Mouse (Mus musculus) bone marrow macrophage, adult 2 months (primary cell): ENCODE data around the gene Tceal3.

Experiments used
- CTCF ChIP-seq: IDR thresholded peaks from 2 replicates; pipeline ENCODE4 v1.5.1; 2012; ENCODE audit warnings: low read depth, mild to moderate bottlenecking, low read length, moderate library complexity
- POLR2A ChIP-seq: IDR thresholded peaks from 2 replicates; pipeline ENCODE4 v1.6.1; 2012; ENCODE audit warnings: mild to moderate bottlenecking, low read depth, low read length, borderline replicate concordance

DNA sequence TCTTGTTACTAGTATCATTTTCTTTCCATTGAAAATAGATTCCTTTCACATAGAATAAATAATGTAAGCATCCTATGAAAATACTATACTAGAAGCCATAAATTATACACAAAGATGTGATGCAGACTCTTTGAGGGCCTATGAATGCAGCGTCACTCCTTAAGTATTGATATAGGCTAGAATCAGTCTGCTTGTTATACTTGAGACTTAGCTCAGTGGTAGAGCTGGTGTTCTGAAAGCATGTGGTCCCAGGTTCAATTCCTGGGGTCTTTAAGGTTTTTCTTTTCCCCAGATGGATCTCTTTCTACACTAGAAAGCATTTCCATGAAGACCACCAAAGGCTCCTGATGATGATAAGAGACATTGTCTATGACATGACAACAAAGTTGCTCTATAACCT, 6.0 kb upstream of the Tceal3 start:
- no peak for TF ChIP-seq CTCF
- TF ChIP-seq POLR2A, result no peak
